Mouse (Mus musculus): ENCODE measurements around the gene Gpr162.

- peak; percentile 82 for TF ChIP-seq POLR2A (IDR thresholded peaks at IDR 0.05; ENCODE audit: low read depth, low read length)
- TF ChIP-seq CTCF (conservative IDR thresholded peaks at IDR 0.05 in 1 of 2, IDR thresholded peaks at IDR 0.05 in 1 of 2; ENCODE audit: low read depth in 2 of 2, low read length in 2 of 2) = no peak
- TF ChIP-seq E2F4 (IDR thresholded peaks at IDR 0.05; ENCODE audit: insufficient replicate concordance, low read depth, low read length) = peak; percentile 97
- peak; percentile 42 for TF ChIP-seq HCFC1 (IDR thresholded peaks at IDR 0.05; ENCODE audit: low read depth, low read length)
- peak; percentile 53; the same call in 1 of the 2 replicates for TF ChIP-seq MAX (IDR thresholded peaks at IDR 0.05; ENCODE audit: low read length)
- TF ChIP-seq UBTF (IDR thresholded peaks at IDR 0.05; ENCODE audit: low read depth, low read length) = no peak
- TF ChIP-seq JUN (IDR thresholded peaks at IDR 0.05; ENCODE audit: insufficient read depth, low read depth, low read length) = no peak
- peak; percentile 55; the same call in 1 of the 2 replicates for TF ChIP-seq KAT2A (IDR thresholded peaks at IDR 0.05; ENCODE audit: insufficient replicate concordance, low read length)
Observed at GRCm38 (mm10) chr6:124829799-124830700, 33.7 kb downstream of the Gpr162 start.
